Mouse (Mus musculus): ENCODE data around the gene Ostm1.
A peak's percentile ranks its signal among the peaks of the same experiment; 100 is the strongest.

The Ostm1 gene

GRCm38 (mm10) chr10:42625907-42626306, 42.3 kb downstream of the Ostm1 start:
- DNase-seq (ENCODE audit: low spot score in 2 of 2) = no peak

GRCm38 (mm10) chr10:42630596-42631355, 47.2 kb downstream of the Ostm1 start:
- no peak for DNase-seq (ENCODE audit: low spot score in 2 of 2)

GRCm38 (mm10) chr10:42631754-42632452, 48.3 kb downstream of the Ostm1 start:
- no peak for DNase-seq (ENCODE audit: low spot score in 2 of 2)

- DNase-seq (ENCODE audit: low spot score in 2 of 2) = no peak
Measured at GRCm38 (mm10) chr10:42632453-42633360, 49.1 kb downstream of the Ostm1 start.

- peak in 1 of 2 experiments; percentile 35 for DNase-seq (ENCODE audit: low spot score in 2 of 2)
Measured at GRCm38 (mm10) chr10:42633361-42634121, 49.9 kb downstream of the Ostm1 start.

- DNase-seq (ENCODE audit: low spot score in 2 of 2) = no peak
Measured at GRCm38 (mm10) chr10:42634122-42634720, 50.6 kb downstream of the Ostm1 start.

GRCm38 (mm10) chr10:42635046-42635445, 51.4 kb downstream of the Ostm1 start:
- DNase-seq (ENCODE audit: low spot score in 2 of 2) = no peak

GRCm38 (mm10) chr10:42635566-42636359, 52.1 kb downstream of the Ostm1 start:
- no peak for DNase-seq (ENCODE audit: low spot score in 2 of 2)

GRCm38 (mm10) chr10:42636360-42637182, 52.9 kb downstream of the Ostm1 start:
- no peak for DNase-seq (ENCODE audit: low spot score in 2 of 2)

- peak; percentile 33 to 47 for DNase-seq (ENCODE audit: low spot score in 2 of 2)
Measured at GRCm38 (mm10) chr10:42637183-42637788, 53.7 kb downstream of the Ostm1 start.

GRCm38 (mm10) chr10:42639856-42640255, 56.2 kb downstream of the Ostm1 start:
- DNase-seq (ENCODE audit: low spot score in 2 of 2) = no peak

GRCm38 (mm10) chr10:42643638-42644037, 60.0 kb downstream of the Ostm1 start:
- no peak for DNase-seq (ENCODE audit: low spot score in 2 of 2)

- no peak for DNase-seq (ENCODE audit: low spot score in 2 of 2)
Measured at GRCm38 (mm10) chr10:42646340-42646739, 62.7 kb downstream of the Ostm1 start.

GRCm38 (mm10) chr10:42661916-42662315, 78.3 kb downstream of the Ostm1 start:
- DNase-seq (ENCODE audit: low spot score in 2 of 2) = no peak

- DNase-seq (ENCODE audit: low spot score in 2 of 2) = no peak
Measured at GRCm38 (mm10) chr10:42669970-42670369, 86.3 kb downstream of the Ostm1 start.

GRCm38 (mm10) chr10:42672798-42673197, 89.2 kb downstream of the Ostm1 start:
- no peak for DNase-seq (ENCODE audit: low spot score in 2 of 2)

- DNase-seq (ENCODE audit: low spot score in 2 of 2) = no peak
Measured at GRCm38 (mm10) chr10:42675571-42675970, 91.9 kb downstream of the Ostm1 start.

- no peak for DNase-seq (ENCODE audit: low spot score in 2 of 2)
Measured at GRCm38 (mm10) chr10:42678331-42678730, 94.7 kb downstream of the Ostm1 start.

Data from spleen, postnatal 10 days (tissue).